Mouse (Mus musculus): ENCODE measurements around the gene Cyp24a1.
A peak's percentile ranks its signal among the peaks of the same experiment; 100 is the strongest.
"Not testable (repeated sequence)": the region's sequence is repeated elsewhere in the genome, so short reads cannot be mapped to it uniquely, and the experiment has no call there.

Cyp24a1 gene

DNA sequence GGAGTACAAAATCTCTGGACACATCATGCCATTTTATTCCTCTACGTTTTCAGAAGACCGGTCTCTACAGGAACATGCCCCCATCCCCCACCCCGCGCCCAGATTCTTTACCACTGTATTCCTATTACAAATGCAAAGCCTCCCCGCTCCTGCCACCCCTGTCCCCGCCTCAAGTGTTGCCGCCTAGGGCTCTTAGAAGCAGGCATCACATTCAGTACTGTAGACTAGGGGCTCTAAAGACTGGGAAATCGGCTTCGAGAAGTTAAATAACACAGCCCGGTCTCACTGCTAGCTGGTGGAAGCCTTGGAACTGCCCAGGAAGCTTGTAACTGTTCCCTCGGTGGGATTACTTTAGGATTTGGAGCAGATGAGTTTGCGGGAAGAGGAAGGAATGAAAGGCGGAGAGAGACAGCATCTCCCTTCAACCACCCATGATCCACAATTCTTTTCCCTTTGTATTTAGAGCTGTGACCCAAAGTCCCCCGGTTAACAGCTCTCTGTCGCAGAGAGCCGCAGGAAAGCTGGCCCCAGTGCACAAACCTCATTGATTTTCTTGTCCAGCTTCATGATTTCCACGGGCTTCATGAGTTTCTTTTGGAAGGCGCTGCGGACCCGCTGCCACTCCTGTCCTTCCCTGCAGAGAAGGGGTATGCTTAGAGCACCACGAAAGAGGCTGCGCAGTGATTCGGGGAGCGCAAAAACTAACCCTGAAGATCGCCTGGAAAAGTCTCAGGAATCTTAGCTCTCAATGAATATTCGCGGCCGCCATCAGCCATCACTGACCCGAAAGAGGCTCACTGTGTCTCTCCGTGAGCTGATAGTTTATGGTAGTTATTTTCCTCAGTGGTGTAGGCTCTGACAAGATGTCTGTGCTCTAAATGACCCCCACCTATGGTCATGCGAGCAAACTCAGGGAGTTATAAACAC, 1.9 kb downstream of the Cyp24a1 start:
- peak; percentile 35 for DNase-seq (ENCODE audit: extremely low spot score)

GRCm38 (mm10) chr2:170487890-170488502, 8.9 kb downstream of the Cyp24a1 start:
- DNase-seq (ENCODE audit: extremely low spot score): peak; percentile 46

GRCm38 (mm10) chr2:170487202-170487601, 9.7 kb downstream of the Cyp24a1 start:
- DNase-seq (ENCODE audit: extremely low spot score): no peak

- DNase-seq (ENCODE audit: extremely low spot score): no peak
Observed at GRCm38 (mm10) chr2:170483914-170484313, 13.0 kb downstream of the Cyp24a1 start.

- no peak for DNase-seq (ENCODE audit: extremely low spot score)
Observed at GRCm38 (mm10) chr2:170482019-170482540, 14.9 kb downstream of the Cyp24a1 start.

DNA sequence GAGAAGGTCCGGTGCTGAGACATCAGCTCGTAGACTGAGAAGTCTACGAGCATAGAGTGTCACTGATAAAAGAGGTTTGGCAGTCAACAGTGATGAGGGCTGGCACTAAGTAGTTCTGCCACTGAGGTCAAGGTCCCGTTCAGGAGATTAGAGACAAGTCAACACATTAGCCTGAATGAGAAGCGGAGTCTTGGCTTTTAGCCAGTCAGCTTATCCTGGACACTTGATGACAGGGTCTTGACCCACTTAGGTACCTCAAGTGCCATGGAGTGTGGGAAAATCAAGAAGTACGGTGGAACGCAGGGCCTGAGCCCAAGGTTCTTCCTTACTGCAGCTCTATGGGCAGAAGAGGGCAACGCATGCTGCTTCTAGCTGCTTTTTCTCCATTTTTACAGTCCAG, 20.3 kb downstream of the Cyp24a1 start:
- no peak for DNase-seq (ENCODE audit: extremely low spot score)

DNA sequence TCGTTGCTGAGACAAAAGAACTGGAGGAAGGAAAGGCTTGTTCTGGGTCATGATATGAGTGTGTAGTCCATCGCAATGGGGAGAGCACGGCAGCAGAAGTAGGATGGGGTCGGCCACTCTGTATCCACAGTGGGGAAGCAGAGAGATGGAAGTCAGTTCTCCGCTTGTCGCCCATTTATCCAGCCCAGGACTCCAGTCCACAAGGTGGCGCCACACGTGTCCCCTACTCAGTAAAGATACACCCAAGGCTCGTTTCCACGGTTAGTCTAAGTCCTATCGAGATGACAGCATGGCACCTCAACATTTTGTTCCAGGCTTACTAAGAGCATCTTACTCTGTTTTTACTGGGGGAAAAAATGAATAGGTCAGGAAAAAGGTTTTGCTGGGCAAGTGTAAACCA, 20.7 kb downstream of the Cyp24a1 start:
- no peak for DNase-seq (ENCODE audit: extremely low spot score)

GRCm38 (mm10) chr2:170475164-170475563, 21.8 kb downstream of the Cyp24a1 start:
- no peak for DNase-seq (ENCODE audit: extremely low spot score)

DNA sequence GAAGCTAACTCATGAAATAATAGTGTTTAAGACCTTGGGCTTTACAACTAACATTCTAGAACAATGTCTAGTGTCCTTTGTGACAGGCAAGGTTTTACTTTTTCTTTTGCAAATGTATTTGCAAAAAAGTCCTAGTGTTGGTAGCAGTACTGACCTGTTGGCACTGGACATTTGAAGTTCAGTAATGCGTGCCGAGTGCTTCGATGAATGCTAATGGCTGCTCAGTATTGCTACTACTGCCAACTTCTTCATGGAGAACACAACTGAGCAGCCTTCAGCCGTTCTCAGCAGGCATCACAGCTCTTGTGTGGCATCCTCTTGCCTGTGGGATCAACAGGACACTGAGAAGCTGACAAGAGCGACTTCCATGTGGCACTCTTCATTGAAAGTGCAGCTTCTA, 22.8 kb downstream of the Cyp24a1 start:
- DNase-seq (ENCODE audit: extremely low spot score): no peak

GRCm38 (mm10) chr2:170470591-170470990, 26.4 kb downstream of the Cyp24a1 start:
- no peak for DNase-seq (ENCODE audit: extremely low spot score)

GRCm38 (mm10) chr2:170469616-170470308, 27.2 kb downstream of the Cyp24a1 start:
- DNase-seq (ENCODE audit: extremely low spot score): peak; percentile 37

GRCm38 (mm10) chr2:170468009-170468408, 28.9 kb downstream of the Cyp24a1 start:
- no peak for DNase-seq (ENCODE audit: extremely low spot score)

DNA sequence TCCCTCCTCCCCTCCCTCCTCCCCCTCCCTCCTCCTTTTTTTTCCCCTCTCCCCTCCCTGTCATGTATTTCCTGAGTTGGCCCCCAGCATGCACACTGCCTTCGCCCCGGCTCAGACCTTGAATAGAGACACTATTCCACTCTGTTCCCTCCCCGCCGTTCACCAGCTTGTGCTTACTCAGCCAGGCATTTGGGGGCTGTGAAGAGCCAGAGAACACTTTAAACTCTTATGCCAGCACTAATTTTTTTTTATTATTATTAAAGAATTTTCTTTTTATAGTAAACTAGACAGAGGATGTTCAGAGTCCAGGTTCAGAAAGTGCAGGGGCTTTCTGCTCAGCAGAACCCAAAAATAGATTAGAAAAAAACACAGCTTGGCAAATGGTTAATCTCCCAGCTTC, 32.1 kb downstream of the Cyp24a1 start:
- DNase-seq (ENCODE audit: extremely low spot score): no peak

- DNase-seq (ENCODE audit: extremely low spot score): no peak
Observed at GRCm38 (mm10) chr2:170461652-170462051, 35.3 kb downstream of the Cyp24a1 start.

DNA sequence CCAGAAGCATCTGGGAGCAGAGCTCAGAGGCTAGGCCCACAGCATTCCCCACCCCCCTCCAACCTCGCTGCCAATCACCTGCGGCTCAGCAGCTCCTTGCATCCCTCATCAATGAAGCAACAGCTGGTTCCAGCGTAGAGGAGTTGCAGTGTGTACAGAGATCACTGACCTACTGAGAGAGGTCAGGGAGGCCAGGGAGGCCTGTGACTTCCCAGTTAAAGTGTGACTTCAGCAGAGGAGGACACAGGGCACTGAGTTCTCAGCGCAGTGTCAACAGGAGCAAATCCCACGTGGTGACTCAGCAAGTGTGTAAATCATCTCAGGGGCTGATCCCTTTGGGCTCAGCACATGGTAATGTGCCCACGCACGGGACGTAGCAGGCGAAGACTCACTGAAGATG, 37.1 kb downstream of the Cyp24a1 start:
- DNase-seq (ENCODE audit: extremely low spot score): peak; percentile 79

DNA sequence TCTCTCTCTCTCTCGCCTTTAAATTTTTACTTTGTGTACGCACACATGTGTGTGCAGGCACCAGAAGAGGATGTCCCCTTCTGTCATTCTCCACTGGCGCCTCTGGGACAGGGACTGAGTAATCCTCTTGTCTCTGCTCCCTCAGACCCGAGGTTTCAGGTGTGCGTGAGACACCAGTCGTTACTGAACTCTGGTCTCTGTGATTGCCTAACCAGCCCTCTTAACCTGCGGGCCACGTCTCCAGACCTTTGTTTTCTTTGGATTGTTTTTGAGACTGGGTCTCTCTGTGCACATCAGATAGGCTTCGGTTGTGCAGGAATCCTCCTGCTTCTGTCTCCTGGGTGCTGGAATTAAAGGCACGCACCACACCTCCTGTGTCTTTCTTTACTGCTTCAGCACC, 37.8 kb downstream of the Cyp24a1 start:
- no peak for DNase-seq (ENCODE audit: extremely low spot score)

- not testable (repeated sequence) for DNase-seq (ENCODE audit: extremely low spot score)
Observed at GRCm38 (mm10) chr2:170453809-170454208, 43.1 kb downstream of the Cyp24a1 start.

DNA sequence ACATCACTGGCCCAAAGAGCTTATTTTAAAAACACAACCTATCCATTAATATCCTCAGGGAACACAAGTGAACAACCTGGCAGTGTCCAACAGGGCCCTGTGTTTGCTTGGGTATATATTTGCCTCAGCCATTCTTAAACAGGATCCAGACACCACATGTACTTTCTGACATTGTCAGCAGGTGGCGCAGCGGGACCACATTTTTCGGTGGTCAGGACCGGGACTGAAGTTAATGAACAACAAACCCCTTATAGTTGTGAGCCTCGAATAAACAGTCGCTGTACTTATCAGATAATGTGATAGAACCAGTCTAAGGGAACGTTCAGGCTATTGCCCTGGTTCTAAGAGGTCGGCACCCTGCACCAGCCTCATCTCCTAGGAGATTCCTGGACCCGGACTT, 46.0 kb downstream of the Cyp24a1 start:
- peak; percentile 87 for DNase-seq (ENCODE audit: extremely low spot score)

DNA sequence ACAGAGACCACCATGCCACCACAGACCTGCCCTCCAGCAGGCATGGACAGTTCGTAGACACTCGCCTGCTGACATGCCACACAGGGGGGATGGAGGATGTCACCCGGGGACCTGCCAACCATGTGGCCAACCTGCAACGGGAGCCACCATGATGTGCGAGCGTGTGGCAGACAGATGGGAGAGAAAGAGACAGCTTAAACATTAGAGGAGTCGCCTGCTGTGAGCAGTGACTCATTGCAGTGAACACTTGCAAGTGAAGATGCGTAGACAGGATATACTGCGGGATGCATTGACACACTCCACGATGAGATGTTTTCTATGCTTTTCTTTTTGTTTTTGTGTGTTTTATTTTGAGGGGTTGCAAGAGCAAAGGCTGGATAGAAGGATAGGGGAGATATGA, 49.3 kb downstream of the Cyp24a1 start:
- DNase-seq (ENCODE audit: extremely low spot score): no peak

GRCm38 (mm10) chr2:170446843-170447383, 50.0 kb downstream of the Cyp24a1 start:
- DNase-seq (ENCODE audit: extremely low spot score): no peak

DNA sequence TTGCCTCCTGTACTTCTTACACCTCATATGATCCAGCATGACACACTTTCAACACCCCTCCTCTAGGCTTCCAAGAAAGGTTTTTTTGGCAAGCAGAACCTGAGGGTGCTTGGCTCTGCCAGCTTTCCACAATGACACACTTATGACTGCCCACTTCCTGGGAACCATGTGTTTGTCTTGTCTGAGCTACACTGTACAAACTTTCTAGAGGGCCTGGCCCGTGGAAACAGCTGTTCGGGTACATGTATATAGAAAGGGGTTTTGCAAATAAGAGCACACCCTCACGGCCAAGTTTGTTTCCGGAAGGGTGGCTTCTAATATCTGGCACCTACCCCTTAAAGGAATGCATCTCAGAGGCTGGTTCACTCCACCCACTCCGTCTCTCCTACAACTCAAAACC, 51.1 kb downstream of the Cyp24a1 start:
- DNase-seq (ENCODE audit: extremely low spot score): no peak

GRCm38 (mm10) chr2:170442535-170442934, 54.4 kb downstream of the Cyp24a1 start:
- DNase-seq (ENCODE audit: extremely low spot score): no peak
